Mouse (Mus musculus): ENCODE data around the gene Zfp777. TPM values are rescaled to one million over a fixed set of nuclear protein-coding genes. Genes with fewer than 3 reads are reported as not detected.

Gene Zfp777
- 10.7 and 11.1 TPM in 2 replicates for polyA plus RNA-seq (2016; fragmentation: Nextera tagmentation; extraction: Ambion mirVana)

- H3K4me1 ChIP-seq = peaks cover 13% of the 10 kb centered on the region
- H3K27ac ChIP-seq = peak within 1 kb of the TSS; percentile 92
- WGBS = under 1% methylated on average over 71 of the region's 82 CpGs
- ATAC-seq (ENCODE audit: low FRiP score) = peak; percentile 90
- H3K9ac ChIP-seq = peak within 1 kb of the TSS; percentile 90
- no peaks in the 10 kb centered on the region for H3K27me3 ChIP-seq
- peak within 1 kb of the TSS; percentile 82 for H3K4me3 ChIP-seq
- H3K36me3 ChIP-seq = peaks cover 12% of the 10 kb centered on the region
- no peaks in the 10 kb centered on the region for H3K9me3 ChIP-seq (replicated peaks)
- peak within 1 kb of the TSS; percentile 73 for H3K4me2 ChIP-seq (replicated peaks)
These were observed at the start of gene Zfp777 for GRCm38 (mm10) chr6:48048426-48049272. TSS of gene Zfp777 (minus strand) at chr6:48048911.

- H3K9ac ChIP-seq = no peak overlapping the region
- no peaks in the 10 kb centered on the region for H3K27me3 ChIP-seq
- H3K9me3 ChIP-seq (replicated peaks) = no peaks in the 10 kb centered on the region
- H3K4me3 ChIP-seq = peak overlapping the region; percentile 98
- no peak for ATAC-seq (ENCODE audit: low FRiP score)
- H3K27ac ChIP-seq = no peak overlapping the region
- peak overlapping the region; percentile 71 for H3K4me2 ChIP-seq (replicated peaks)
- peaks cover 16% of the 10 kb centered on the region for H3K36me3 ChIP-seq
- H3K4me1 ChIP-seq = peaks cover 10% of the 10 kb centered on the region
- 39% methylated on average over 14 of the region's 14 CpGs for WGBS
These were observed 38.4 kb upstream of the Zfp777 start for GRCm38 (mm10) chr6:48086957-48087715.

- Histone ChIP-seq H3K27ac (peak within 1 kb of the TSS; percentile 93), H3K9me3 (replicated peaks) (no peaks in the 10 kb centered on the region), H3K4me2 (replicated peaks) (peak within 1 kb of the TSS; percentile 71), H3K4me3 (peak within 1 kb of the TSS; percentile 98), H3K36me3 (peaks cover 23% of the 10 kb centered on the region), H3K27me3 (no peaks in the 10 kb centered on the region), H3K4me1 (peaks cover 10% of the 10 kb centered on the region), H3K9ac (peak within 1 kb of the TSS; percentile 98)
- peak; percentile 91 for ATAC-seq (ENCODE audit: low FRiP score)
- WGBS = under 1% methylated on average over 52 of the region's 53 CpGs
These were observed 37.8 kb upstream of the Zfp777 start, which contains the start of gene Zfp746 for GRCm38 (mm10) chr6:48086471-48086878. TSS of gene Zfp746 (minus strand) at chr6:48086593.

- peak; percentile 93 for ATAC-seq (ENCODE audit: low FRiP score)
- no peaks in the 10 kb centered on the region for H3K9me3 ChIP-seq (replicated peaks)
- peak overlapping the region; percentile 71 for H3K4me2 ChIP-seq (replicated peaks)
- no peaks in the 10 kb centered on the region for H3K27me3 ChIP-seq
- H3K27ac ChIP-seq = peak overlapping the region; percentile 93
- WGBS = 5% methylated on average over 42 of the region's 72 CpGs
- H3K4me1 ChIP-seq = peaks cover 10% of the 10 kb centered on the region
- peaks cover 30% of the 10 kb centered on the region for H3K36me3 ChIP-seq
- H3K4me3 ChIP-seq = peak overlapping the region; percentile 98
- H3K9ac ChIP-seq = peak overlapping the region; percentile 98
These were observed 37.1 kb upstream of the Zfp777 start for GRCm38 (mm10) chr6:48085521-48086404.

- H3K4me3 ChIP-seq = no peak overlapping the region
- H3K4me1 ChIP-seq = peaks cover 10% of the 10 kb centered on the region
- WGBS = 93% methylated on average over 6 of the region's 6 CpGs
- no peaks in the 10 kb centered on the region for H3K9me3 ChIP-seq (replicated peaks)
- H3K4me2 ChIP-seq (replicated peaks) = no peak overlapping the region
- H3K27ac ChIP-seq = no peak overlapping the region
- no peak for ATAC-seq (ENCODE audit: low FRiP score)
- no peak overlapping the region for H3K9ac ChIP-seq
- no peaks in the 10 kb centered on the region for H3K27me3 ChIP-seq
- peaks cover 49% of the 10 kb centered on the region for H3K36me3 ChIP-seq
These were observed 35.1 kb upstream of the Zfp777 start for GRCm38 (mm10) chr6:48083733-48084191.

- no peak overlapping the region for H3K4me3 ChIP-seq
- no peak overlapping the region for H3K27ac ChIP-seq
- H3K27me3 ChIP-seq = no peaks in the 10 kb centered on the region
- H3K9me3 ChIP-seq (replicated peaks) = no peaks in the 10 kb centered on the region
- H3K4me2 ChIP-seq (replicated peaks) = no peak overlapping the region
- WGBS = 97% methylated on average over 3 of the region's 3 CpGs
- no peak for ATAC-seq (ENCODE audit: low FRiP score)
- H3K36me3 ChIP-seq = peaks cover 62% of the 10 kb centered on the region
- peaks cover 10% of the 10 kb centered on the region for H3K4me1 ChIP-seq
- H3K9ac ChIP-seq = no peak overlapping the region
These were observed 33.2 kb upstream of the Zfp777 start for GRCm38 (mm10) chr6:48081952-48082351.

GRCm38 (mm10) chr6:48081021-48081420 is 32.3 kb upstream of the Zfp777 start:
- H3K4me1 ChIP-seq = peaks cover 10% of the 10 kb centered on the region
- H3K4me3 ChIP-seq = no peak overlapping the region
- no peak for ATAC-seq (ENCODE audit: low FRiP score)
- no peak overlapping the region for H3K9ac ChIP-seq
- 93% methylated on average over 5 of the region's 5 CpGs for WGBS
- no peaks in the 10 kb centered on the region for H3K9me3 ChIP-seq (replicated peaks)
- H3K4me2 ChIP-seq (replicated peaks) = no peak overlapping the region
- H3K27me3 ChIP-seq = no peaks in the 10 kb centered on the region
- peaks cover 67% of the 10 kb centered on the region for H3K36me3 ChIP-seq
- H3K27ac ChIP-seq = no peak overlapping the region

GRCm38 (mm10) chr6:48073316-48073715 is 24.6 kb upstream of the Zfp777 start:
- no peak overlapping the region for H3K4me2 ChIP-seq (replicated peaks)
- H3K4me3 ChIP-seq = no peak overlapping the region
- no peak overlapping the region for H3K9ac ChIP-seq
- H3K9me3 ChIP-seq (replicated peaks) = no peaks in the 10 kb centered on the region
- peaks cover 59% of the 10 kb centered on the region for H3K36me3 ChIP-seq
- whole genome bisulfite sequencing = 78% methylated on average over 5 of the region's 5 CpGs
- no peaks in the 10 kb centered on the region for H3K4me1 ChIP-seq
- H3K27ac ChIP-seq = no peak overlapping the region
- no peaks in the 10 kb centered on the region for H3K27me3 ChIP-seq
- no peak for ATAC-seq (ENCODE audit: low FRiP score)

- Histone ChIP-seq H3K36me3 (peaks cover 72% of the 10 kb centered on the region), H3K4me2 (replicated peaks) (no peak overlapping the region), H3K4me3 (no peak overlapping the region), H3K27ac (no peak overlapping the region), H3K9me3 (replicated peaks) (no peaks in the 10 kb centered on the region), H3K27me3 (no peaks in the 10 kb centered on the region), H3K4me1 (no peaks in the 10 kb centered on the region), H3K9ac (no peak overlapping the region)
- 92% methylated on average over 3 of the region's 3 CpGs for WGBS
- ATAC-seq (ENCODE audit: low FRiP score) = no peak
These were observed 18.8 kb upstream of the Zfp777 start for GRCm38 (mm10) chr6:48067492-48067891.

- ATAC-seq (ENCODE audit: low FRiP score) = no peak
- Histone ChIP-seq H3K9ac (no peak overlapping the region), H3K27me3 (no peaks in the 10 kb centered on the region), H3K4me2 (replicated peaks) (no peak overlapping the region), H3K9me3 (replicated peaks) (no peaks in the 10 kb centered on the region), H3K4me3 (no peak overlapping the region), H3K36me3 (peaks cover 79% of the 10 kb centered on the region), H3K27ac (no peak overlapping the region), H3K4me1 (no peaks in the 10 kb centered on the region)
- 97% methylated on average over 6 of the region's 6 CpGs for WGBS
These were observed 16.9 kb upstream of the Zfp777 start for GRCm38 (mm10) chr6:48065587-48066075.

- Histone ChIP-seq H3K4me1 (no peaks in the 10 kb centered on the region), H3K4me3 (no peak overlapping the region), H3K9me3 (replicated peaks) (no peaks in the 10 kb centered on the region), H3K4me2 (replicated peaks) (no peak overlapping the region), H3K27me3 (no peaks in the 10 kb centered on the region), H3K9ac (no peak overlapping the region), H3K36me3 (peaks cover 76% of the 10 kb centered on the region), H3K27ac (no peak overlapping the region)
- WGBS = 92% methylated on average over 14 of the region's 14 CpGs
- no peak for ATAC-seq (ENCODE audit: low FRiP score)
These were observed 15.7 kb upstream of the Zfp777 start for GRCm38 (mm10) chr6:48064451-48064850.
